Comparison of ENCODE assay signal across 26 mouse cellular contexts in the genomic region with DNA sequence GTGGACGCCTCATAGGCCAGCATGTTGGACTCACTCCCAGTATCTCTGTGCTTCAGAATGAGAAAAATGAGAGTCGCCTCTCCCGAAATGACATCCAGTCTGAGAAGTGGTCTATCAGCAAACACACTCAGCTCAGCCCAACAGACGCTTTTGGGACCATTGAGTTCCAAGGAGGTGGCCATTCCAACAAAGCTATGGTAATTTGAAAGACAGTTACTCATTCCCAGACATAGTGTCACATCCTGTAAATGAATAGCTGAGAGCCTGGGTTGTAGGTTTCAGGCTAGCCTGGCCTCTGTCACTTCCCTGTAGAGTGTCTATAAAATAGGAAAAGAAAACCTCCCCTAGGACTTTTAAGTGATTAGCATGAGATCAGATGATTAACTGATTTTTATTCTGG.
DNase-seq lines count a peak whose midpoint lies in the region; ATAC-seq and TF ChIP-seq lines count a peak whose summit lies in the region.
"Had no signal": no experiment of that assay in that cellular context is flagged by ENCODE, and none has a peak within 500 bp of the region (broad histone marks: within the 10 kb centered on the region; RNA-seq: fewer than 3 reads in every experiment).

No protein-coding gene starts in this region.

- H3K4me1 ChIP-seq in kidney, adult 2 months (ENCODE audit: control insufficient read depth, insufficient read depth, low read length): peaks cover 5% of the 10 kb centered on the region
- peaks cover 16% of the 10 kb centered on the region for H3K4me1 ChIP-seq in kidney, embryonic 15.5 days

- no peaks in the 10 kb centered on the region for H3K9me3 ChIP-seq in kidney, embryonic 15.5 days (replicated peaks)
- H3K9me3 ChIP-seq: embryonic facial prominence, embryonic 10.5 days; embryonic facial prominence, embryonic 12.5 days; forebrain, embryonic 10.5 days; forebrain, embryonic 13.5 days; forebrain, embryonic 15.5 days; G1E had no signal

- ATAC-seq in kidney, embryonic 15.5 days (replicated peaks; ENCODE audit: low FRiP score): peak; percentile 77; the same call in 1 of the 2 replicates
- ATAC-seq: CD4-positive, CD25-positive, alpha-beta regulatory T cell, adult 4 months; forebrain, embryonic 13.5 days; forebrain, embryonic 15.5 days; forebrain, postnatal 0 days had no signal

- WGBS in kidney, adult 2 months: 77% methylated on average over 4 of the region's 4 CpGs
- WGBS in kidney, embryonic 15.5 days: 86% methylated on average over 4 of the region's 4 CpGs

- no peak overlapping the region for H3K9ac ChIP-seq in kidney, embryonic 15.5 days
- H3K9ac ChIP-seq: embryonic facial prominence, embryonic 12.5 days; forebrain, embryonic 13.5 days; forebrain, embryonic 15.5 days; forebrain, postnatal 0 days had no signal

- no peak for TF ChIP-seq CTCF in kidney, adult 2 months (conservative IDR thresholded peaks at IDR 0.05; ENCODE audit: insufficient read depth, insufficient read length, low read depth, low read length)

- no peaks in the 10 kb centered on the region; the same call in 1 of the 2 replicates for H3K27me3 ChIP-seq in kidney, adult 2 months (replicated peaks; ENCODE audit: control insufficient read depth, insufficient read depth, low read length)
- no peaks in the 10 kb centered on the region for H3K27me3 ChIP-seq in kidney, embryonic 15.5 days
- H3K27me3 ChIP-seq: CH12.LX; embryonic facial prominence, embryonic 12.5 days; forebrain, embryonic 15.5 days had no signal

- TF ChIP-seq POLR2A in kidney, adult 2 months (IDR thresholded peaks at IDR 0.05; ENCODE audit: low read depth, low read length): no peak

- no peak overlapping the region for H3K27ac ChIP-seq in kidney, adult 2 months (ENCODE audit: insufficient read depth, low read depth, low read length)
- no peak overlapping the region for H3K27ac ChIP-seq in kidney, embryonic 15.5 days
- H3K27ac ChIP-seq: embryonic facial prominence, embryonic 10.5 days; embryonic facial prominence, embryonic 12.5 days; forebrain, embryonic 10.5 days; forebrain, embryonic 13.5 days; forebrain, embryonic 15.5 days had no signal

- no peak overlapping the region for H3K4me2 ChIP-seq in kidney, embryonic 15.5 days
- H3K4me2 ChIP-seq: embryonic facial prominence, embryonic 12.5 days; forebrain, embryonic 13.5 days; forebrain, embryonic 15.5 days had no signal

- H3K4me3 ChIP-seq in kidney, adult 2 months (ENCODE audit: insufficient read depth, low read depth, low read length): no peak overlapping the region
- no peak overlapping the region for H3K4me3 ChIP-seq in kidney, embryonic 15.5 days (replicated peaks)
- H3K4me3 ChIP-seq: embryonic facial prominence, embryonic 10.5 days; embryonic facial prominence, embryonic 12.5 days; erythroblast, embryonic 14.5 days; forebrain, embryonic 10.5 days; forebrain, embryonic 13.5 days; forebrain, embryonic 15.5 days had no signal

- DNase-seq in kidney, adult 2 months: peak; percentile 51
- DNase-seq in kidney, postnatal 25 days: no peak
- DNase-seq in kidney, postnatal 4 days: no peak
- peak; percentile 7 for DNase-seq in kidney, postnatal 14 days
- DNase-seq in kidney, adult 11 months: no peak
- no peak for DNase-seq in cerebellum, postnatal 10 days
- DNase-seq: adrenal gland, adult 2 months; adrenal gland, postnatal 10 days; adrenal gland, postnatal 25 days; B cell, adult 2 months; cerebellum, adult 11 months; cerebellum, adult 18-20 months; cerebellum, adult 8-10 months; cerebellum, adult 9-11 months; cerebellum, postnatal 25 days; forebrain, postnatal 0 days had no signal

- H3K36me3 ChIP-seq in kidney, adult 2 months (ENCODE audit: control insufficient read depth, insufficient read depth, low read length): no peaks in the 10 kb centered on the region
- H3K36me3 ChIP-seq in kidney, embryonic 15.5 days: no peaks in the 10 kb centered on the region
- H3K36me3 ChIP-seq: embryonic facial prominence, embryonic 10.5 days; embryonic facial prominence, embryonic 12.5 days; forebrain, embryonic 10.5 days; forebrain, embryonic 15.5 days; G1E had no signal

Comparison
In these comparisons a context has a peak if more than half of its experiments do, and no peak if none do; other contexts are left out.
1. DNase-seq: peak in kidney, adult 2 months (single experiment) and kidney, postnatal 14 days (single experiment); none in kidney, postnatal 25 days (0 of 2), kidney, postnatal 4 days (0 of 2), kidney, adult 11 months (single experiment) and cerebellum, postnatal 10 days (0 of 2).